Mouse (Mus musculus): Measurements from ENCODE around the gene Rasa3. TPM values are rescaled to one million over a fixed set of nuclear protein-coding genes. Genes with fewer than 3 reads are reported as not detected.

Gene Rasa3
- 10 to 100 TPM in 1 of 2 experiments, 1 to 10 TPM in 1; 7.5 to 11.8 TPM for total RNA-seq (2021)
- long read RNA-seq, experiment 1, full-length matches to known transcripts = 2 of 8 reads
- long read RNA-seq, experiment 1, partial matches to known transcripts = 2 of 8 reads
- long read RNA-seq, experiment 1, other reads (novel, unspliced or antisense) = 4 of 8 reads
- long read RNA-seq, experiment 2, full-length matches to known transcripts = 1 of 7 reads
- long read RNA-seq, experiment 2, partial matches to known transcripts = 0 of 7 reads
- long read RNA-seq, experiment 2, other reads (novel, unspliced or antisense) = 6 of 7 reads

- peak; percentile 86 to 95 for DNase-seq
- intact Hi-C loops (cut with DNase I) = loop anchor here (5.0 kb wide), 1 partner anchor 75 kb away; no protein-coding TSS in a partner anchor
Measured at GRCm38 (mm10) chr8:13677413-13677883, at the start of gene Rasa3. Gene Rasa3, minus strand, starts transcription at chr8:13677603.

DNA sequence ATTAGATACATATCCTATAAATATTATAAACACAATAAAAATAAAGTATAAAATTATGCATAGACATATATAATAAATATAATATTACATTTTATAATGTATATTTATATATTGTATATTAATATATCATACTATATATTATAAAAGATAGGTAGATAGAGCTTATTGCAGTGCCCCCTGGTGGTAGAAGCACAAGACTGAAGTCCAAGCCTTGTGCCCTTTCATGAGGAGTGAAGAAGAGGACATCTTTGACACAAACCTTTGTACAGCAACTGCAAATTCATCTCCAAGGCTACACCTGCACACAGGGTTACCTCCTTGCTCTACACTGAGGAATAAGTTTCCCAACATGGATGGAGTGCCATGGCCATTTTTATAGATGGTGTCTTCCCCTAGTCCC, 48.3 kb upstream of the Rasa3 start:
- DNase-seq = peak in 1 of 2 experiments; percentile 18
- intact Hi-C loops (cut with DNase I) = no loop called here

DNA sequence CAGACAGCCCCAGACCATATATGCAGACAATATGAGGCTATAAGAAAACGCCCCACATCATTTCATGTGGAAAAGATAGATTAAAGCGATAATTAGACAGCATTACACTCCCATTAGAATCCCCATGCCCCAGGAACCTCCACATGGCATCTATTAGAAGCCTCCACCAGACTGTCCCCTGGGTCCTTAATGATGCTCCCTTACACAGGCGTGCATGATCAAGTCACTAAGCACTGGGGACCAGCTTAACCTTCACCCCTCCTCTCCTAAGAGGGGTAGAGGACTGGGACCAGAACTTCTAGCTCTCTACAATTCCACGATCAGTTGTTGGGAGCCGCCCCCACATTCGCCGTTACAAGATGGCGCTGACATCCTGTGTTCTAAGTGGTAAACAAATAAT, 41.6 kb upstream of the Rasa3 start:
- intact Hi-C loops (cut with DNase I) = no loop called here
- no peak for DNase-seq

- intact Hi-C loops (cut with DNase I) = no loop called here
- no peak for DNase-seq
Measured at GRCm38 (mm10) chr8:13708514-13708913, 31.1 kb upstream of the Rasa3 start.

- intact Hi-C loops (cut with DNase I) = no loop called here
- DNase-seq = no peak
Measured at GRCm38 (mm10) chr8:13706918-13707317, 29.5 kb upstream of the Rasa3 start.

- intact Hi-C loops (cut with DNase I) = no loop called here
- peak in 1 of 2 experiments; percentile 19 for DNase-seq
Measured at GRCm38 (mm10) chr8:13705668-13706067, 28.3 kb upstream of the Rasa3 start, which contains the start of gene Cfap97d2. Gene Cfap97d2, plus strand, starts transcription at chr8:13705889.

DNA sequence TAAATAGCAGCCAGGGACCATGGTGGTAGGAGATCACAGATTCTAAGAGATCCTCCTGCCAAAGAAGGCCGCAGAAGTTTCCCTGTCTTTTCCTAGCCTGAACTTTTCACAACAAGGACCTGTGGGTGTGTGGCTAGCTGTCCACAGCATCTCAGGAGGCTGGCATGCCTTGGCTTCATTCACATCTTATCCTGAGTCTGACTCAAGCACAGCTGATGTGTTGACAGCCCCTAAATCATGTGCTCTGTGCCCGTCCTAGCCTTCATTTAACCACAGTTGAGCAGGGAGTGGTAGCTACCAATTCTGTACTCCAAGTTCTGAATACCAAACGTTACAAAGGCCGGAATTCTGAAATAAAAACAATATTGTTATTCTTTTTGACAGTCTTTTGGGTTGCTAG, 26.9 kb upstream of the Rasa3 start:
- intact Hi-C loops (cut with DNase I) = no loop called here
- no peak for DNase-seq

DNA sequence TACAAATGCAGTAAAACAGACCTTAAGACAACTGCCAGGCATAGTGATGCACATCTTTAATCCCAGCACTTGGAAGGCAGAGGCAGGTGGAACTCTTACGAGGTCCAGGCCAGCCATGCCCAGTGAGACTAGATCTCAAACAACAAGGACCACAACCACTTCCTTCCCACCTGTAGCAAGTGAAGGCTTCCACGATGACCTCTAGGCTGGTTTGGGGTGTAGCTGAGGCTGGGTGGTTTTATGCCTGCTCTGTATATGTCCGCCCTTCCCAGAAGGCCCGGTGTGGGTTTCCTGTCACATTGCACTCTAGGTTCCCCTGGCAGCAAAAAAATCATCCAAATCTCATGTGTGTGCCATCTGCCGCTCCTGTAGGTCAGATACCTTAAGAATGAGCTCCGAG, 26.4 kb upstream of the Rasa3 start:
- no peak for DNase-seq
- intact Hi-C loops (cut with DNase I) = no loop called here

DNA sequence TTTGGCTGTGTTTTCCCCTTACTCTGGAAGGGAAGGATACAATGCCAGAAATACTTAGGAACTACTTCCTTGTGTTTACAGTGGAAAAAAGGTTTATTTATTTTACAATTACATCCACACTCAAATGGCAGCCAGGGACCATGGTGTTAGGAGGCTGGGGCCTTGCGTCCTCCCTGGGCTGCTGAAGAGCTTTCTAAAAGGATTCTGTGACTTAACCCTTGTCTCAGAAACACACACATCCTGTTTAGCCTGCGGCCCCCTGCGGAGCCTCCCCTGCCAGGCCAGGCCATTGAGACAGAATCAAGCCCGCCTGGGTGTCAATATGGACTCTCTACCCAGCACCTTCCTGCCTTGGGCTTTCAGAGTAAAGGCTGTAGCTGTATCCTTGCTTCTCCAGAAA, 25.4 kb upstream of the Rasa3 start:
- DNase-seq = no peak
- intact Hi-C loops (cut with DNase I) = no loop called here

- intact Hi-C loops (cut with DNase I) = no loop called here
- no peak for DNase-seq
Measured at GRCm38 (mm10) chr8:13699323-13699949, 22.0 kb upstream of the Rasa3 start.

GRCm38 (mm10) chr8:13698281-13698680, 20.9 kb upstream of the Rasa3 start:
- intact Hi-C loops (cut with DNase I) = no loop called here
- no peak for DNase-seq

DNA sequence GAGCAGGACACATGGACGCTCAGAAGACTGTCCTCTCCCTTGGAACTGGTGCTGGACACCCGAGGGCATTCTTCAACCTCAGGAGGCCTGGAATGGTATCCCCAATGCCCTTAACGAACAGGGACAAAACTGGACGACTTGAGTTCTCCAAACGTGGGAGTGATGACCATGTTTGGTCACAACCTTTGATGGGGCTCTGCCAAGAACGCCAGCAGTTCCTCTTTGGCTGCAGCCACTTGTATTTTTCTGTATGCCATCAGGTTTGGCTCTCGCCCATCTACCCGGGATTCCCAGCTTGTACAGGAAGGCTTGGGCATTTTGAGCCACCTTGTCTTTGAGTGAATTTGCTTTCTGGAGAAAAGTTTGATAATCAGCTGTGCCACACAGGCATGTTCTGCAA, 20.3 kb upstream of the Rasa3 start:
- intact Hi-C loops (cut with DNase I) = no loop called here
- no peak for DNase-seq

DNA sequence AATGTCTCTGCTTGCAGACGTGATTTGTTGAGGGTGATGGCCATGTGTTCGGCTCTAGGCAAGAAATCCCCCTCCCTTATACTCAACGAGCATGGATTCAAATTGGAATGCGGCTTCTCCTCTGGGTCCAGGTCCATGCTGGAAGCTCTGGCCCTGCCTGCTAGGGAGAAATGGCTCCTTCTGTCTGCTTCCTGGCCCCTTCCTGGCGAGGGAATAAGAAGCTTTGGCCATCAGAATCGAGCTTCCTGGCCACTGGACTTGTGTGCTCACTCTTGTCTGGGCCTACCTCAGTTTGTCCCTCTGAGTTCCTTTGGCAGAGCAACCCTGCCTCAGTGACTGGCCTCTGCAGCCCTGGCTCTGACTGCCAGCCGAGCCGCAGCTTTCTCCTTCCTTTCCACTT, 19.8 kb upstream of the Rasa3 start:
- no peak for DNase-seq
- intact Hi-C loops (cut with DNase I) = no loop called here

GRCm38 (mm10) chr8:13696157-13696556, 18.8 kb upstream of the Rasa3 start:
- DNase-seq = no peak
- intact Hi-C loops (cut with DNase I) = no loop called here

DNA sequence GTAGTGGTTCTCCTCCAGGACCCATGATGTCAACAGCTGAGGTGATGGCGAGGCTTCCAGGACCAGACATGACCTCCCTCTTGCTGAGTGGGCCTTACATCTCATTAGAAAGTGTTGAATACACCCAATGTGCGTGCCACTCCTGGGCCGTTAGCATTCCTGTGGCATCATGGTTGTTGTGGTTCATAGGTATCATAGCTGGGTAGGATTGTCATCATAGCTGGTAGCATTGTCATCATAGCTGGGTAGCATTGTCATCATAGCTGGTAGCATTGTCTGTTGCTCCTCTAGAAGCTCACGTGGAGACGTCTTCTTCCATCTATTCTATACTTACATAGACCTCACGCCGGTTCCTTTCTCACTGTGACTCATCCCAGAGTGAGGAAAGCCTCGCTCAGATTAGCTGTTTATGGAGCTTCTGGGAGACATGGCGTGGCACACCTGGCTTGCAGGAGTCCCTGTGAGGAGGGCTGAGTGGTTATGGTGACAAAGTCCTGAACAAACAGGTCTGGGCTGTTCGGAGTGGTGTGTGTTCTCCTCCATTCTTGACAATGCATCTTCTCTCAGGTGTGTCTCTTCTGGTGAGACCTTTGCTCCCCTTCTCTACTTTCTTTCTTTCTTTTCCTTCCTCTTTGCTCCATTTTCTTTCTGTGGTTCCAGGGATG, 17.9 kb upstream of the Rasa3 start:
- DNase-seq = no peak
- intact Hi-C loops (cut with DNase I) = no loop called here

GRCm38 (mm10) chr8:13694735-13695134, 17.3 kb upstream of the Rasa3 start:
- intact Hi-C loops (cut with DNase I) = no loop called here
- DNase-seq = no peak

GRCm38 (mm10) chr8:13692302-13693066, 15.1 kb upstream of the Rasa3 start:
- intact Hi-C loops (cut with DNase I) = no loop called here
- DNase-seq = no peak

- no peak for DNase-seq
- intact Hi-C loops (cut with DNase I) = no loop called here
Measured at GRCm38 (mm10) chr8:13689331-13689730, 11.9 kb upstream of the Rasa3 start.

DNA sequence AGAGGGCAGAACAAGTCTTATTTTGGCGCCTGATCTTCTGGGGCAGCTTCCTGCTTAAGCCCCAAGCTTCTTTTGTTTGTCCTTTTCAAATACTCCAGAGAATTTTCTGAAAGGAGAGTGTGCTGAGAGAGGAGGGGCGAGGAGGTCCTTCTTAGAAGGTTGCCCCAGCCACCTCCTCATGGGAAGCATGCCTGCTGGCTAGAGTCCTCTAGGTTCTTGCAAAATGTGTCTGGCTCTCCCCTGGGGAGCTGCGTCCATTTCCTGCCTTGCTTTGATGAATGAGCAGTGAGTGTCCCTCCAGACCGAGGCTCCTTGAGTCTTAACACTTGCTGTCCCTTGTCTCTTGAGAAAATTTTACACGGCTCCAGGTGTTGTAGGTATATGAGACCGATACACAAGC, 11.1 kb upstream of the Rasa3 start:
- intact Hi-C loops (cut with DNase I) = no loop called here
- DNase-seq = peak in 1 of 2 experiments; percentile 63

GRCm38 (mm10) chr8:13687941-13688340, 10.5 kb upstream of the Rasa3 start:
- intact Hi-C loops (cut with DNase I) = no loop called here
- DNase-seq = no peak
